Mouse (Mus musculus): ENCODE measurements around the gene Camsap1.
A peak's percentile ranks its signal among the peaks of the same experiment; 100 is the strongest.

Camsap1 gene

GRCm38 (mm10) chr2:25983159-25983907 is at the start of gene Camsap1:
TSS of gene Camsap1 (minus strand) at chr2:25983282.
- peak; percentile 100 for DNase-seq

GRCm38 (mm10) chr2:26030288-26030687 is 47.2 kb upstream of the Camsap1 start:
- peak; percentile 57 for DNase-seq

- peak; percentile 63 for DNase-seq
These were observed 41.3 kb upstream of the Camsap1 start for GRCm38 (mm10) chr2:26024138-26025075.

- DNase-seq = no peak
These were observed 39.5 kb upstream of the Camsap1 start for GRCm38 (mm10) chr2:26022626-26023025.

- DNase-seq = no peak
These were observed 39.1 kb upstream of the Camsap1 start for GRCm38 (mm10) chr2:26022258-26022565.

- DNase-seq = peak; percentile 95
These were observed 38.6 kb upstream of the Camsap1 start, which contains the start of gene Ubac1 for GRCm38 (mm10) chr2:26021561-26022257. TSS of gene Ubac1 (minus strand) at chr2:26021747.

- peak; percentile 71 for DNase-seq
These were observed 37.9 kb upstream of the Camsap1 start for GRCm38 (mm10) chr2:26020714-26021560.

- DNase-seq = peak; percentile 72
These were observed 36.8 kb upstream of the Camsap1 start for GRCm38 (mm10) chr2:26019923-26020322.

GRCm38 (mm10) chr2:26017326-26017725 is 34.2 kb upstream of the Camsap1 start:
- peak; percentile 70 for DNase-seq

GRCm38 (mm10) chr2:26013674-26014073 is 30.6 kb upstream of the Camsap1 start:
- peak; percentile 93 for DNase-seq

- DNase-seq = peak; percentile 75
These were observed 28.3 kb upstream of the Camsap1 start for GRCm38 (mm10) chr2:26011420-26011819.

- no peak for DNase-seq
These were observed 18.9 kb upstream of the Camsap1 start for GRCm38 (mm10) chr2:26002001-26002400.

- DNase-seq = no peak
These were observed 18.1 kb upstream of the Camsap1 start for GRCm38 (mm10) chr2:26001136-26001535.

GRCm38 (mm10) chr2:25997716-25998115 is 14.6 kb upstream of the Camsap1 start:
- DNase-seq = no peak

GRCm38 (mm10) chr2:25994791-25995190 is 11.7 kb upstream of the Camsap1 start:
- no peak for DNase-seq

- no peak for DNase-seq
These were observed 9.2 kb upstream of the Camsap1 start for GRCm38 (mm10) chr2:25992285-25992684.

- DNase-seq = no peak
These were observed 6.6 kb upstream of the Camsap1 start for GRCm38 (mm10) chr2:25989651-25990050.

GRCm38 (mm10) chr2:25987817-25988216 is 4.7 kb upstream of the Camsap1 start:
- no peak for DNase-seq

- no peak for DNase-seq
These were observed 3.5 kb upstream of the Camsap1 start for GRCm38 (mm10) chr2:25986601-25987000.

GRCm38 (mm10) chr2:25982426-25983091 is 523 bp downstream of the Camsap1 start:
- no peak for DNase-seq

GRCm38 (mm10) chr2:25982052-25982425 is 1.0 kb downstream of the Camsap1 start:
- DNase-seq = peak; percentile 64

GRCm38 (mm10) chr2:25978997-25979396 is 4.1 kb downstream of the Camsap1 start:
- DNase-seq = no peak

Data from liver (tissue).